Mouse (Mus musculus) heart, adult 2 months (tissue): Measurements from ENCODE around the gene Rnf24.

Experiments
- CTCF ChIP-seq: fragments of 200-600 bp; IDR thresholded peaks from 2 replicates; pipeline ENCODE4 v1.8.1; 2022; ENCODE audit warnings: antibody characterized with exemption, mild to moderate bottlenecking, moderate library complexity
- POLR2A ChIP-seq: fragments of 200-500 bp; IDR thresholded peaks from 2 replicates; pipeline ENCODE4 v1.6.1; 2011; ENCODE audit warnings: mild to moderate bottlenecking, low read depth, low read length, control low read depth; ENCODE audit not compliant: insufficient read depth

- TF ChIP-seq POLR2A: no peak
- no peak for TF ChIP-seq CTCF
Measured at GRCm38 (mm10) chr2:131307822-131308221, 44.9 kb downstream of the Rnf24 start.
